Mouse (Mus musculus) gastrocnemius, adult 2 months (tissue): ENCODE measurements around the gene Apoc1. TPM values are rescaled to one million over a fixed set of nuclear protein-coding genes. Genes with fewer than 3 reads are reported as not detected.

ENCODE experiments used
- DNase-seq: peaks from one replicate; pipeline ENCODE4 v3.0.0; 2022
- H3K27ac ChIP-seq: fragments of 200-600 bp; 2 replicates; pipeline ENCODE4 v1.8.1; 2022; ENCODE audit warnings: mild to moderate bottlenecking
- H3K4me3 ChIP-seq: fragments of 200-600 bp; 2 replicates; pipeline ENCODE4 v1.8.1; 2022; ENCODE audit warnings: mild to moderate bottlenecking, moderate library complexity
- CTCF ChIP-seq: fragments of 200-600 bp; IDR thresholded peaks from 2 replicates; pipeline ENCODE4 v1.8.1; 2022; ENCODE audit warnings: antibody characterized with exemption, mild to moderate bottlenecking, moderate library complexity
- intact Hi-C: fragments of 180-260 bp; cut with DNase I; formaldehyde crosslinking; loops from one replicate; pipeline ENCODE4 v1.15.1; 2025
- total RNA-seq, 2 experiments: library from RNA; stranded (reverse); gene quantifications; 2 replicates each; pipeline ENCODE4 v1.2.3; 2021

Gene Apoc1
- total RNA-seq, 2 experiments from 2014 or later, result 0.64 to 1.1 TPM

GRCm38 (mm10) chr7:19716822-19717221 is 24.4 kb upstream of the Apoc1 start:
- no peak for DNase-seq
- TF ChIP-seq CTCF, result no peak
- intact Hi-C loops, result loop anchor here (2.0 kb wide), 1 partner anchor 32 kb away; no protein-coding TSS in a partner anchor
- peak overlapping the region; percentile 67 for H3K4me3 ChIP-seq
- H3K27ac ChIP-seq, result peak overlapping the region; percentile 93; the same call in 1 of the 2 replicates

GRCm38 (mm10) chr7:19716055-19716682 is 23.7 kb upstream of the Apoc1 start:
- no peak for DNase-seq
- intact Hi-C loops, result loop anchor here (2.0 kb wide), 1 partner anchor 33 kb away; no protein-coding TSS in a partner anchor

GRCm38 (mm10) chr7:19715239-19716054 is 23.0 kb upstream of the Apoc1 start, which contains the start of gene Tomm40:
TSS of gene Tomm40 (minus strand) at chr7:19715438.
- H3K4me3 ChIP-seq, result peak within 1 kb of the TSS; percentile 100
- intact Hi-C loops, result loop anchor here (2.0 kb wide), 1 partner anchor 33 kb away; no protein-coding TSS in a partner anchor
- H3K27ac ChIP-seq, result peak within 1 kb of the TSS; percentile 93
- TF ChIP-seq CTCF, result no peak
- DNase-seq, result peak; percentile 99

More at GRCm38 (mm10) chr7:19716055-19716682, 23.7 kb upstream of the Apoc1 start:
- no peak for TF ChIP-seq CTCF
- peak overlapping the region; percentile 93 for H3K27ac ChIP-seq
- peak overlapping the region; percentile 67 for H3K4me3 ChIP-seq

- peak overlapping the region; percentile 90 for H3K27ac ChIP-seq
- H3K4me3 ChIP-seq, result peak overlapping the region; percentile 100
- TF ChIP-seq CTCF, result no peak
- no peak for DNase-seq
- intact Hi-C loops, result no loop called here
Observed at GRCm38 (mm10) chr7:19714836-19715235, 22.4 kb upstream of the Apoc1 start.

- no peak overlapping the region; the same call in 1 of the 2 replicates for H3K4me3 ChIP-seq
- TF ChIP-seq CTCF, result no peak
- intact Hi-C loops, result loop anchor here (1.0 kb wide), 1 partner anchor 44 kb away; no protein-coding TSS in a partner anchor
Observed at GRCm38 (mm10) chr7:19713598-19713997, 21.1 kb upstream of the Apoc1 start.

GRCm38 (mm10) chr7:19713196-19713595 is 20.7 kb upstream of the Apoc1 start:
- Histone ChIP-seq H3K4me3 (no peak overlapping the region), H3K27ac (no peak overlapping the region)
- intact Hi-C loops, result loop anchor here (1.0 kb wide), 1 partner anchor 44 kb away; no protein-coding TSS in a partner anchor
- no peak for DNase-seq
- peak; percentile 60 for TF ChIP-seq CTCF

More at GRCm38 (mm10) chr7:19713598-19713997, 21.1 kb upstream of the Apoc1 start:
- no peak overlapping the region; the same call in 1 of the 2 replicates for H3K27ac ChIP-seq
- DNase-seq, result no peak

- intact Hi-C loops, result no loop called here
Observed at GRCm38 (mm10) chr7:19712414-19712813, 20.0 kb upstream of the Apoc1 start.

GRCm38 (mm10) chr7:19710650-19711049 is 18.2 kb upstream of the Apoc1 start:
- no peak for DNase-seq
- no peak for TF ChIP-seq CTCF
- intact Hi-C loops, result no loop called here
- no peak overlapping the region for H3K4me3 ChIP-seq
- H3K27ac ChIP-seq, result no peak overlapping the region

More at GRCm38 (mm10) chr7:19712414-19712813, 20.0 kb upstream of the Apoc1 start:
- DNase-seq, result no peak
- TF ChIP-seq CTCF, result peak; percentile 53
- Histone ChIP-seq H3K4me3 (no peak overlapping the region), H3K27ac (no peak overlapping the region)

GRCm38 (mm10) chr7:19705271-19705670 is 12.8 kb upstream of the Apoc1 start:
- no peak for DNase-seq
- no peak overlapping the region for H3K27ac ChIP-seq
- H3K4me3 ChIP-seq, result no peak overlapping the region
- TF ChIP-seq CTCF, result no peak
- intact Hi-C loops, result no loop called here

- no peak for DNase-seq
- Histone ChIP-seq H3K27ac (no peak overlapping the region), H3K4me3 (no peak overlapping the region)
- intact Hi-C loops, result no loop called here
- no peak for TF ChIP-seq CTCF
Observed at GRCm38 (mm10) chr7:19704475-19704874, 12.0 kb upstream of the Apoc1 start.

- intact Hi-C loops, result no loop called here
- DNase-seq, result no peak
- Histone ChIP-seq H3K27ac (no peak overlapping the region), H3K4me3 (no peak overlapping the region)
- no peak for TF ChIP-seq CTCF
Observed at GRCm38 (mm10) chr7:19702859-19703555, 10.5 kb upstream of the Apoc1 start.
